Mouse (Mus musculus) left cerebral cortex, postnatal 25 days (tissue): ENCODE measurements around the gene Mmp17. TPM values are rescaled to one million over a fixed set of nuclear protein-coding genes. Genes with fewer than 3 reads are reported as not detected.

Experiments
- DNase-seq, 2 experiments: peaks; one replicate each; pipeline ENCODE4 v3.0.0; 2022; ENCODE audit warnings: low spot score in 2 of 2, mixed read lengths in 1 of 2
- intact Hi-C: fragments of 180-260 bp; cut with DNase I; formaldehyde crosslinking; loops from one replicate; pipeline ENCODE4 v1.15.1; 2025
- total RNA-seq, 2 experiments: library from RNA; stranded (reverse); gene quantifications; 2 replicates each; pipeline ENCODE4 v1.2.3; 2021

The Mmp17 gene
- 100 to 1,000 TPM; 100 to 101 TPM for total RNA-seq

DNA sequence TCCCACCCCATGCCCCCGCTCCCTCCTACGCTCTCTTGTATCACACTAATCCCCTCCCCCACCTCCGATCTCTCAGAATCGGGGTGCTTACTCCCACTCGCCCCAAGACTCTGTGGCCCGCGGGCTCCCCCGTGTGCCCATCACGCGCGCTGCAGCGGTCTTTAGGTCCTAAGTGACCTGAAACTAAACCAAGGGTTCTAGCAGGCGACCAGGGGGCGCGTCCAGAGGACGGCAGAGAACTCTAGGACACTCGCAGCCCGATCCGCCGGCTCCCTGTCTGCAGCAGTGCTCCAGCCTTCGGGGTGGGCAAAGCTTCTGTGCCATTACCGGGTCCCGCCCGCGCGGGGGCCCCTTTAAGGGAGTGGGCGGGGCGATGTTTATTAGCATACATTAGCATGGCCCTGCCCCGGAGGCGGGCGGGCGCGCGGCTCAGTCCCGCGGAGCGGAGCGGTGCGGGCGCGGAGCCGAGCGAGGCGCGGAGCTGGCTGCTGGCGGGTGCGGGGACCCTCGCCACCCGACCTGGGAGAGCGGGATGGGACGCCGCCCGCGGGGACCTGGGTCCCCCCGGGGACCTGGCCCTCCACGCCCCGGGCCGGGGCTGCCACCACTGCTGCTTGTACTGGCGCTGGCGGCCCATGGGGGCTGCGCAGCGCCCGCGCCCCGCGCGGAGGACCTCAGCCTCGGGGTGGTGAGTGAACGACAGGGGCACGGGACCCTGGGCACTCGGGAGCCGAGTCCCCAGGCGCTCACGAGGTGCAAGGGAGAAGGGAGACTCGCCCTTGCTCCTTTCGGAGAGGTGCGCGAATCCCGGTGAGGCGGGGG is at the start of gene Mmp17:
TSS of gene Mmp17 (plus strand) at position 409 of the 822 bp plus-strand sequence.
- intact Hi-C loops: loop anchor here (2.0 kb wide), 4 partner anchors 167 to 521 kb away; no protein-coding TSS in a partner anchor
- peak; percentile 91 to 92 for DNase-seq

DNA sequence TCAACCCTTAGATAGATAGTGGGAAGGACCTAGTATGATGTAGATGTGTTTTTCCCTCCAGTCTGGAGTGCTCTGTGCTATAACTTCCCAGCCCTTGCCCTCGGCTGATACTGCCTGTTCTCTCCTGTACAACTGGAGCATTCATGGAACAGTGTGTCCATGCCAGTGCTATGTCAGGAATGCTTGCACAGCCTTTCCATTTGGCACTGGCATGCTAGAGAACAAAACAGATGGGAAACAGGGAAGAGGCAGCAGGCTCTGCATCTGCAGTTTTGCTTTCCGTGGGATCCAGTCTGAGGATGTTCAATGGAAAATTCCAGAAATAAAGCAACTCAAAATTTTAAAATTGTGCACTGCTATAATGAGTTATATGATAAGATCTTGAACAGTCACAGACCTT is 49.5 kb upstream of the Mmp17 start:
- peak; percentile 73 to 92 for DNase-seq
- intact Hi-C loops: loop anchor here (1.0 to 5.0 kb wide), 3 partner anchors 46 to 82 kb away; no protein-coding TSS in a partner anchor

DNA sequence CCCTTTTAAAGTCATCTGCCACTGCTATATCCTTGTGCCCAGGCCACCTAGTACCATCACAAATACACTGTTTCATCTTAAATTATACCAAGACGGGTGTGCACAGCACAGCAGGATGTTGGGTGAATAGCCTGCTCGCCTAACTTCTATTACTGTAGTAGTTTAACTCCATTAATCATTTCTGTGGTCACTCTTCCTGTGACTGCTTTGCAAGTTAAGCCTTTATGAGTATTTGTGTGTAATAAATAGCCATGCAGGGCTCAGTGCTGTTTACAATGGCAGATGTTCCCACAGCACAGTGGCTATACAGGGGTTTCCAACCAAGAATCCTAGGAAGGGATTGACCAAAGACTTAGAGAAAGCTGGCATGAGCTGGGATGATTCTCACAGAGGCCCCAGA is 48.9 kb upstream of the Mmp17 start:
- intact Hi-C loops: no loop called here
- no peak for DNase-seq

DNA sequence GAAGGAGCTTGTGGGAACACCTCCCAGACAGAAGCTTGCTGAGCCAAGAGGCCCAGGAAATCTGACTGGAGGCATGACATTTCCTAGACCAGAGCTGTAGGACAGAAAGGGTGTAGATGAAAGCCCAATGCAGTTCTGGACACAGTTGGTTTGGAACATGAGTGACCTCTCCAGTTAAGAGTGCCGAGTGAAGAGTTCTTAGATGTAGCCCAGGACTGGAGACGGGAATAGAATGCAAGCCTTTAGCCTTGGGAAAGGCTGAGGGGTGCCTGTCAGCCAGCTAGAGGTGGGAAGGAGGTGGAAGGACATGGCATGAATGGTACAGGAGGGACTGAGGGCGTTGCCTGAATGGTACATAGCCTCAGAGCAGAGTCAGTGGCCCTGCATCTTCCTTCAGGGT is 48.5 kb upstream of the Mmp17 start:
- no peak for DNase-seq
- intact Hi-C loops: no loop called here

DNA sequence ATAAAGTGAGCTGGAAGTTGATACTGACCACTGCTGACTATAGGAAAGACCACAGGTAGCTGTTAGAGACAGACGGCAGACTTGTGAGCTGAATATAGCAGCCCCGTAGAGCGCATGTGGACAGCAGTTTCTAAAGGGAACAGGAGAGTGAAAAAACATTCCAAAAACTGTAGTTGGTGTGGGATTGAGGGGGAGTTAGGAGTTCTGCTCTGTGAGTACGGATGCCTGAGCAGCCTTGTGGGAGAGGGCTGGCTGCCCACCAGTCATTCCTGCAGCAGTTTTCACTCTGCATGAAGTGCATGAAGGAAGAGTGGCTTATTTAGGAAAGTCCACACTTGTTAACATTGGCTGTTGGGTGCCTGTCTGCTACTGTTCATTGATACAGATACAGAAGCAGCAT is 45.1 kb upstream of the Mmp17 start:
- peak in 1 of 2 experiments; percentile 82 for DNase-seq
- intact Hi-C loops: no loop called here

DNA sequence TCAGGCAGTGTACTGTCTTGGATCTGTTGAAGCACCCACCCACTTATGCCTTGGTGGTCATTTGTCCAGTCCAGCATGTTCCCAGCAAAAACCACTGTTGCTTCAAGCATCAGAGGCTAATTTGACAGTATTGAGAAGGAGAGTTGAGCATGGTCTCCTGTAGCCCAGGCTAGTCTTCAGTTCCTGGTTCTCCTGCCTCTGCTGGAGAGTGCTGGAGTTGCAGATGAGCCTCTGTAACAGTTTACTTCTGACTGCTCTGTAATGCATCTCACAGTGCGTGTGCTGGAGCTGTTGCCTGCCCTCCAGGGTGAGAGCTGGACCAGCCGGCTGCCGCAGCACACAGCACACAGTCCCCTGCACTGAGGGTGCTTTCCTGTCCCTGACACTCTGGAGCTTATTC is 41.7 kb upstream of the Mmp17 start:
- intact Hi-C loops: no loop called here

DNA sequence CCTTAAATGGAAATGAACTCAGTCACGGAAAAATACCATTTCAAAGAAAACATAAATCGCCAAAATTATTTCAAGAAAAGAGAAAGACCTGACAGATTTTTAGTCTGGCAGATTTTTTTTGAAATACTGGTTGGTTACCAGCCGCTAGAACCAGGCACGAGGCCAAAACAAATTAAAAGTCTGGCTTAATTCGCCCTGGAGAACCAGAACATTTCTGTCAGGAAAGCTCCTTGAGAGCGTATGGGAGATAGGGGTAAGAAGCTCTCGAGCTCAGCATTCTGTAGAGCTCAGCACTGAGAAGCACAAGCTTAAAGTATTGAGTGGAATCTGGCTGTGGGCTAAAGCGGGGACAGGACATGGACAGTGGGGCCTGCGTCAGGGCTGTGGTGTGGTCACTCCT is 38.2 kb upstream of the Mmp17 start:
- peak; percentile 35 to 79 for DNase-seq
- intact Hi-C loops: no loop called here

More for the DNA sequence above, 41.7 kb upstream of the Mmp17 start:
- DNase-seq: no peak

DNA sequence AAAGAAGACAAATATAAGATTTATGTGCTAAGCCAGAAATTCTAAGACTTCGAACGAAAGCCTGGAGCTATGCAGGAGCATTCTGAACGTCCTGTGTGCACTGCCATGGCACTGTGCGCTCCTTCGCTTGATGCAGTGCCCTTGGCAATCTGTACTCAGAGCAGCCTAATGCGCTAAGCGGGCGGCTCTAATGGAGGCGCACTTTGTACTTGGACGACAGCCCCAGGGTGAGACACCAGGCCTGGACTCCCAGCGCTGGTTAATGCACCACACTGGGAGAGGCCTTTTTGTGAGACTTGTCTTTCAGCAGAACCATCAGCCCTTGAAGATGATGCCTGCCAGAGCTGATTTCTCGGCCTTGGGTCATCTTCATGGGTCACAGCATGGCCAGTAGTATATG is 34.3 kb upstream of the Mmp17 start:
- intact Hi-C loops: no loop called here
- no peak for DNase-seq

DNA sequence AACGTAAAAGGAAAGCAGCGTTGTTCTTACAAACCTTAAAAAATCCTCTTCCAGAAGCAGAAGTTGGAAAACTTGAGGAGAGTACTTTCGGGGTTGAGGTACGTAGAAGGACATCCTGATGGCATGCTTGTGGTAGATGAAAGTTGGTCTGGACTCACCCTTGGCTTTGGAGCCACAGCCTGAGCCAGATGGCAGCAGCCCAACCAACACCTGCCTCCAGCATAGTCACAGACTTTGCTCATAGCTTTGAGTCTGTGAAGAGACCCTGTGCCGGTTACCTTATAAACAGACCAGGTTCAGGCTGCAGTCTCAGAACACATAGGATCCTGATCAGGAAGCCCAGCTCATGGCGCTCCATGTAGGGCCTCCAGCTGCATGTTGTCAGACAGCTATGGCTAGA is 33.2 kb upstream of the Mmp17 start:
- intact Hi-C loops: no loop called here
- no peak for DNase-seq

DNA sequence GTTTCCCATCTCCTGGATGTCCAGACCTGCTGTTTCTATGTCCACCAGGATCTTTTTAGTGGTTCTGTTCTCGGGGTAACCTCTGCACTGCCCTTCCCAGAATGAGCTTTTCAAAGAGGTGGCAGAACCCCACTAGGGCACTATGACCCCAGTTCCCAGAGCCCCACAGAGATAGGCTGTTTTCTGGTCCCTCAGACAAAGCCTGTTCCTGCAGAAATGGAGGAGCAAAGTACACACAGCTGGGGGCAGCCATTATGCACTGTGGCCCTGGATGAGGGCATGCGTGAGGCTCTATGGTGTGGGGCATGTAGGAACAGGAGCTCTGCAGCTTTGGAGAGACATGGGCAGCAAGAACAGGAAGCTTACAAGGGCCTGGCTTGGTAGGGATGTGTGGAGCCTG is 32.0 kb upstream of the Mmp17 start:
- intact Hi-C loops: no loop called here

DNA sequence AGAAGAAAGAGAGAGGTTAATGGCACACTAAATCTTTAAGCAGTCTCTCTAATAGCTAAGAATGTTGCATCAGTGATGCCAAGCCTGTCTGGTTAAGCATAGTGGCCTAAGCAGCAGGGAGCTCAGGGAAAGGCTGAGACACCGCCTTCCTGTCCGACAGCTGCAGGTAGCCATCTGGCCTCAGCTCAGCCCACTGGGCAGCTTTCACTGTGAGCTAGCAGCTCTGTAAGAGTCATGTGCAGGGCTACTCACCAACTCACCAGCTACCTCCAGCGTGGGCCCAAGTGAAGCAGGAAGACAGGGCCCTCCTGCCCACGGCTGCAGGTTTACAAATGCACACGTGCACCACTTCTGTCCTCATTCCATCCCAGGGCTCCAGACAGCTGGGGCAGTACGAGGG is 30.3 kb upstream of the Mmp17 start:
- DNase-seq: peak in 1 of 2 experiments; percentile 61
- intact Hi-C loops: no loop called here

More for the DNA sequence above, 32.0 kb upstream of the Mmp17 start:
- no peak for DNase-seq

DNA sequence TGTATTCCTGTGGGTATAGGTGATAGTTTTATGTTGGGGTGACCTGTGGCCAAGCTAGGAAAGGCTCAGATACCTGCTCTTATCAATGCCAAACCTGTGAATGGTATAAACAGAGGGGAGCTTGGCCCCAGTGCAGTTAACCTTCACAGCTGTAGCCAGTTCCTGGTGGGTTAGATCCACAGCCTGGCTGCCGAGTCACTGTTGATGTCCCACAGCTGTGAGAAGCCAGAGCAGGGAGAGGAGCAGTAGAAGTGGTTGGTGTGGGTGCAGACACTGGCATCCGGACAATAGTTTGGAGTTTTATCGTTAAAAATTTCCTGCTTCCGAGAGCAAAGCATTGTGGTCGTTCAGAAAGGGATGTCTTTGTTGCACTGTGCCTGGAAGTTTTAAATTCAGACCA is 25.4 kb upstream of the Mmp17 start:
- no peak for DNase-seq
- intact Hi-C loops: no loop called here

DNA sequence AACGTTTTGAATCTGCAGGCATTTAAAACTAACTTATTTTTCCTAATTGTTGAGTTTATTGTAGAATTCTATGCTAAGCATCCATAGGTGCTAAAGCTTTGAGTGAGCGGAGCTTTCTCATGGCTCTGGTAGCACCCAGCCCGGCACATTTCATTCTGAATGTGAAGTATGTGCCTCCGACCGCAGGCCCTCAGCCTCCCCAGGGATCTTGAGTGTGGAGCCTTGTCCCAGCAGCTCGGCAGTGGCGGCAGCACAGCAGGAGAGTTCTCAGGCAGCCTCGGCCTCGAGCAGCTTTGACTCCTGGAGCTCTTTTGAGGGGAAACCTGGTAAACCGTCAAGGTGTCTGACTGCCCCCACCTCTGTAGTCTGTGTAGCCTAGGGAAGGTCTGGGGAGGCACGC is 24.7 kb upstream of the Mmp17 start:
- intact Hi-C loops: no loop called here
- DNase-seq: no peak

DNA sequence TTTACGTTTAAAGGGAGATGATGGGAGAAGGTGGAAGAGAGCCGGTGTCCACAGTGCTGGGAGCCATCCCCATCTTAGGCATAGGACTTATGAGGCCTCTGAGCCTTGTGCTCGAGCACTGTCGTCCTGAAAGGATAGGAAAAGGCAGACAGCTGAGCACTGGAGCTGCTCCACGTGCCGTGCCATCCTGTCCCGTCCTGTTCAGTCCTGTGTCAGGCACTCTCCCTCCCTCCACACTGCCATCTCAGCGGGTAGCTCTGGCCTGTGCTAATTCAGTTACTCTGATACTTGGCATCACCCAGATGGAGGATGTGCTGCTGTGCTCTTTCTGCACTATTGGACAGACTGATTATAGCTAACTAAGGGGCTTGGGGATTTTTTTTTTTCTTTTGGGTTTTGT is 21.6 kb upstream of the Mmp17 start:
- intact Hi-C loops: no loop called here

DNA sequence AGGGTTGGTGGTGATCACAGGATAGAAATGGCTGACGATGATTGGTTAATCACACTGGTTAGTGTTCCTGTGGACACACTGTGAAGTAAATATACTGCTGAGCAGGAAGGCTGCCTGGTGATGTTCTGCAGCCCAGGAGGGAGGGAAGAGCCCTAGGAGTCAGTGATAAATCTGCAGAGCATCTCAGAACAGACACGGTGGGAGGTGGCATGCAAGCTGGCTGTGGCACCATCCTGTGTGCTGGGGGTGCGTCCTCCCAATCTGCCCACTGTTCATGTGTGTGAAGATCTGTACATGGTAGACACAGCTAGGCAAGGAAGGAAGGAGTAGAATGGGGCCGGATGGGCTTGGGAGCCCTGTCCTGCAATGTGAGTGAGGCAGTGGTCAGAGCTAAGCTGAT is 15.4 kb upstream of the Mmp17 start:
- intact Hi-C loops: no loop called here
- DNase-seq: peak in 1 of 2 experiments; percentile 68

More for the DNA sequence above, 21.6 kb upstream of the Mmp17 start:
- no peak for DNase-seq

DNA sequence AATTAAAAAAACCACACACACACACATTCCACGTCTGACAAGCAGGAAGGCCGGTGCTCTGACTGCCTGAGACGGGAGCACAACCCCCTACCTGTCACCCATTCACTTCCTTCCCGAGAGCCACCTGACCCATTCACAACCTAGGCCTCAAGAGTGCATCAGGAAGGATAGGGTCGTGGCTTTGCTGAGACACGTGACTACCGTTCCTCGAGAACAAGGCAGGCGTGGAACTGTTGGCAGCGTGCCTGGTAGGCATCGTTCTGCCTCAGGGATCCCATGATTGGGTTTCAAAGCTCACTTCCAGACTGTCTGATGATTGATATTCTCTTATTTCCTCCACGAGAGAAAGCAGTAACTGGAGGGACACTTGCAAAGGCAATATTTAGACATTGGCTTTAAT is 5.8 kb upstream of the Mmp17 start:
- no peak for DNase-seq
- intact Hi-C loops: no loop called here

DNA sequence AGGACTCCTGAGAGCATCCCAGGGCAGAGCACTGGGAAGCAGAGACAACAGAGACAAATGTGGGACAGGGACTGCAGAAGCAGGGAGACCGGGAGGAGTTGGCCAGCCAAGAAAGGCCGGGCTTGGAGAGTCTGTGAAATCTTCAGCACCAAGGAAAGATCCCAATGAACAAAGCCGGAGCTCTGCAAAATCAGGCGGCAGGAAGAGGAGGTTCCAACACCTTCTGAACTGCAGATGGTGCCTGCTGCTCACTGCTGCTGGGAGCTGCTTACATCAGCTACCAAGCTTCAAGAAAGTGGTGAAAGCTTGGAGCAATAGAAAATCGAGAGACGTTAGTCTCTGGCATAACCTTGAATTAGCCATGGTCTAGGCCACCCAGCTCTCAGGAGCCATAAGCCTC is 3.9 kb upstream of the Mmp17 start:
- intact Hi-C loops: loop anchor here (1.0 to 2.0 kb wide), 2 partner anchors 46 to 123 kb away; no protein-coding TSS in a partner anchor
- DNase-seq: peak; percentile 61 to 87

DNA sequence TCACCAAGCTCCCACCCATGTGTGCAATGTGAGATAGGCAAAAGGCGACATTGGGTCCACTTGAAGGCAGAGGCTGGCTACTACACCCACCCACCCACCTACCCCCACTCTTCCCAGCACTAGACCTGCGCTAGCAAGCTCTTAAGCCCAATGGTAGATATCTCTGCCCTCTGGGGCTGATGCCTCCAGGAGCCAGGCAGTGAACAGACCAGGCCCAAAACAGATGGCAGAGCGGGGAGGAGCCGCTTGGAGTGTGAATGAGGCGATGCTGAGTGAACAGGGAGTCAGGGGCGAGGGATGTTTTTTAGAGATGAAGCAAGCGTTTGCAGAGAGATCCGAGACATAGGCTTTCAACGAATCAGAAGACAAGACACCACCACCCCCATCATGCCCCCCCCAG is 3.4 kb upstream of the Mmp17 start:
- peak; percentile 57 to 90 for DNase-seq
- intact Hi-C loops: loop anchor here (1.0 to 2.0 kb wide), 2 partner anchors 46 to 124 kb away; no protein-coding TSS in a partner anchor

DNA sequence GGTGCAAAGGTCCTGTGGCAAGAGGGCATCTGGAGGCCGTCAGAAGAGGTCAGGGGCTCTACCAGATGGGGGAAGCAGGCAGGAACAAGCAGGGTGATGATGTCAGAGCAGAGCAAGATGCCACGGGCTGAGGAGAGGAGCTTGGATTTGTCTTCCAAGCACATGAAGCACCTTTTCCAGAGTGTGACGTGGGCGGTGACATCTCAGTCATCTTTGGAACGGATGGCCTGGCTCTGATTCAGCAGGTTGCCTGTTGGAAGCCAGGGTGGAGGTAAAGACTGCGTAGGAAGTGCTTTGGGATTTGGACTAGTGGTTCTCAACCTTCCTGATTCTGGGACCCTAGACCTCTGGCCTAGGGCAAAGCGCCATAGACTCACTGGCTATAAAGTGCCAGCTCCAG is 3.0 kb upstream of the Mmp17 start:
- intact Hi-C loops: loop anchor here (2.0 kb wide), 1 partner anchor 124 kb away; no protein-coding TSS in a partner anchor

DNA sequence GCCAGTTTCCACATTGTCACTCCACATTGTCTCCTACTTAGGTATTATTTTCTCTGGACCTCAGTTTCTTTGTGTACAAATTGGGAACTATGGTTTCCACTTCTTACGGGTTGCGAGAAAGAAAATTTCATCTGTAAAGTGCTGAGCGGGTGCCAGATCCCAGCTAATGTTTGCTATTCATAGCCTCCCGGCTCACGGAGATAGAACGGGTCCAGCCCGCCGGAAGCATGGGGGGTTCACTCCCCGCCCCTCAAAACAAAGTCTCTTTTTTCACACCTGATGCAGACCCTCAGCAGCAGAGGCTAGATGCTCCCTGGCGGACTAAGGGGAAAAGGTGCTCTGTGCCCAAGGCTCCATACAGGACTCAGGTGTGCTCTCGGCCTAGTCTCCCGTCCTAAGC is 638 bp upstream of the Mmp17 start:
- intact Hi-C loops: loop anchor here (2.0 kb wide), 1 partner anchor 167 kb away; no protein-coding TSS in a partner anchor
- peak; percentile 40 to 42 for DNase-seq

More for the DNA sequence above, 3.0 kb upstream of the Mmp17 start:
- DNase-seq: peak; percentile 59 to 92
